Mouse (Mus musculus) MEL (cell line): ENCODE measurements at regions not wholly inside any gene's neighbourhood (a gene's known extent, or its start where the extent isn't known, plus 50 kb on each side); places are given as distances from the start of the nearest gene placed in this dataset.

Source experiments
- DNase-seq: peaks from one replicate; pipeline ENCODE4 v3.0.0; 2011; ENCODE audit warnings: low read depth, low spot score
- H3K27ac ChIP-seq: 2 replicates; pipeline ENCODE4 v1.5.1; 2012; ENCODE audit warnings: low read depth, mild to moderate bottlenecking, control low read depth, low read length, moderate library complexity; ENCODE audit not compliant: control insufficient read depth
- H3K27me3 ChIP-seq, 2 experiments: fragments of 150-350 bp in 1 of 2; sonication (generic) in 1 of 2; 2 replicates each; pipeline ENCODE4 v1.6.1; 2012; ENCODE audit warnings: low read length in 2 of 2, mild to moderate bottlenecking in 2 of 2, improper control_type of control experiment in 1 of 2, moderate library complexity in 1 of 2; ENCODE audit not compliant: insufficient read depth in 2 of 2, control insufficient read depth in 1 of 2
- H3K36me3 ChIP-seq, 2 experiments: 2 replicates each; pipeline ENCODE4 v1.6.1; 2012 to 2014; ENCODE audit warnings: low read length in 2 of 2, improper control_type of control experiment in 1 of 2, inconsistent platforms in 1 of 2, mild to moderate bottlenecking in 1 of 2; ENCODE audit not compliant: insufficient read depth in 2 of 2, control insufficient read depth in 1 of 2
- H3K4me1 ChIP-seq, 2 experiments: fragments of 150-350 bp in 1 of 2; sonication (generic) in 1 of 2; 2 replicates each; pipeline ENCODE4 v1.6.1; 2012; ENCODE audit warnings: low read length in 2 of 2, improper control_type of control experiment in 1 of 2, mild to moderate bottlenecking in 1 of 2; ENCODE audit not compliant: insufficient read depth in 2 of 2, control insufficient read depth in 1 of 2
- H3K4me3 ChIP-seq, 2 experiments: fragments of 150-350 bp in 1 of 2; sonication (generic) in 1 of 2; 2 replicates each; pipeline ENCODE4 v1.5.1; 2012; ENCODE audit warnings: low read depth in 2 of 2, low read length in 2 of 2, mild to moderate bottlenecking in 2 of 2, moderate library complexity in 2 of 2, control low read depth in 1 of 2, improper control_type of control experiment in 1 of 2; ENCODE audit not compliant: control insufficient read depth in 1 of 2, insufficient read depth in 1 of 2
- H3K79me2 ChIP-seq: 2 replicates; pipeline ENCODE4 v1.6.1; 2012; ENCODE audit warnings: mild to moderate bottlenecking, low read length, moderate library complexity; ENCODE audit not compliant: control insufficient read depth, poor library complexity, insufficient read depth
- H3K9ac ChIP-seq: 2 replicates; pipeline ENCODE4 v1.6.1; 2012; ENCODE audit warnings: low read depth, mild to moderate bottlenecking, control low read depth, low read length, moderate library complexity; ENCODE audit not compliant: control insufficient read depth, poor library complexity, severe bottlenecking
- H3K9me3 ChIP-seq: fragments of 150-350 bp; sonication (generic); replicated peaks from 2 replicates; pipeline ENCODE4 v1.6.1; 2012; ENCODE audit warnings: mild to moderate bottlenecking, low read length, improper control_type of control experiment, moderate library complexity; ENCODE audit not compliant: insufficient read depth
- BHLHE40 ChIP-seq: IDR thresholded peaks from 2 replicates; pipeline ENCODE4 v1.6.1; 2012; ENCODE audit warnings: low read depth, mild to moderate bottlenecking, inconsistent platforms, low read length, improper control_type of control experiment, borderline replicate concordance
- CHD2 ChIP-seq: IDR thresholded peaks from 2 replicates; pipeline ENCODE4 v1.6.1; 2011; ENCODE audit warnings: low read length, improper control_type of control experiment
- CTCF ChIP-seq, 3 experiments: IDR thresholded peaks in 2 of 3; conservative IDR thresholded peaks in 1 of 3; 2 replicates each; pipeline ENCODE4 v1.5.1; 2011 to 2012; ENCODE audit warnings: low read length in 3 of 3, low read depth in 2 of 3, mild to moderate bottlenecking in 2 of 3, improper control_type of control experiment in 1 of 3, inconsistent platforms in 1 of 3, mixed read lengths in 1 of 3, moderate library complexity in 1 of 3; ENCODE audit not compliant: control insufficient read depth in 1 of 3, insufficient read depth in 1 of 3, poor library complexity in 1 of 3, severe bottlenecking in 1 of 3
- ELF1 ChIP-seq: IDR thresholded peaks from 2 replicates; pipeline ENCODE4 v1.6.1; 2014; ENCODE audit warnings: low read depth, mild to moderate bottlenecking, inconsistent platforms, low read length, improper control_type of control experiment, moderate library complexity
- EP300 ChIP-seq, 2 experiments: IDR thresholded peaks; 2 replicates each; pipeline ENCODE4 v1.6.1; 2011; ENCODE audit warnings: improper control_type of control experiment in 2 of 2, low read length in 2 of 2, low read depth in 1 of 2, mild to moderate bottlenecking in 1 of 2
- ETS1 ChIP-seq: IDR thresholded peaks from 2 replicates; pipeline ENCODE4 v1.6.1; 2012; ENCODE audit warnings: low read depth, mild to moderate bottlenecking, inconsistent platforms, low read length, improper control_type of control experiment, moderate library complexity
- GATA1 ChIP-seq: IDR thresholded peaks from 2 replicates; pipeline ENCODE4 v1.6.1; 2011; ENCODE audit warnings: low read depth, low read length, improper control_type of control experiment
- MAX ChIP-seq: IDR thresholded peaks from 2 replicates; pipeline ENCODE4 v1.6.1; 2011; ENCODE audit warnings: low read length, improper control_type of control experiment
- MEF2A ChIP-seq: IDR thresholded peaks from 2 replicates; pipeline ENCODE4 v1.6.1; 2014; ENCODE audit warnings: low read depth, mild to moderate bottlenecking, inconsistent platforms, low read length, improper control_type of control experiment; ENCODE audit not compliant: poor library complexity, insufficient replicate concordance, severe bottlenecking; ENCODE audit errors: extremely low read depth
- MXI1 ChIP-seq: IDR thresholded peaks from 2 replicates; pipeline ENCODE4 v1.6.1; 2011; ENCODE audit warnings: mild to moderate bottlenecking, low read depth, low read length, improper control_type of control experiment
- POLR2A ChIP-seq, 2 experiments: IDR thresholded peaks; 2 replicates each; pipeline ENCODE4 v1.6.1; 2011 to 2012; ENCODE audit warnings: low read length in 2 of 2, mild to moderate bottlenecking in 2 of 2, control low read depth in 1 of 2, improper control_type of control experiment in 1 of 2, low read depth in 1 of 2, moderate library complexity in 1 of 2; ENCODE audit not compliant: control insufficient read depth in 1 of 2, insufficient read depth in 1 of 2, poor library complexity in 1 of 2
- POLR2AphosphoS5 ChIP-seq: IDR thresholded peaks from 2 replicates; pipeline ENCODE4 v1.6.1; 2012; ENCODE audit warnings: low read depth, borderline replicate concordance, mild to moderate bottlenecking, inconsistent platforms, low read length, moderate library complexity, mixed read lengths
- RAD21 ChIP-seq: IDR thresholded peaks from 2 replicates; pipeline ENCODE4 v1.6.1; 2011; ENCODE audit warnings: mild to moderate bottlenecking, low read depth, low read length, improper control_type of control experiment
- RCOR1 ChIP-seq: IDR thresholded peaks from 2 replicates; pipeline ENCODE4 v1.6.1; 2012; ENCODE audit warnings: low read depth, mild to moderate bottlenecking, inconsistent platforms, low read length, improper control_type of control experiment
- TAL1 ChIP-seq: IDR thresholded peaks from 2 replicates; pipeline ENCODE4 v1.6.1; 2012; ENCODE audit warnings: mild to moderate bottlenecking, inconsistent platforms, low read length, moderate library complexity, mixed read lengths
- TBP ChIP-seq: IDR thresholded peaks from 2 replicates; pipeline ENCODE4 v1.8.0; 2011; ENCODE audit warnings: low read depth, low read length, improper control_type of control experiment
- TCF12 ChIP-seq: IDR thresholded peaks from 2 replicates; pipeline ENCODE4 v1.6.1; 2014; ENCODE audit warnings: low read depth, mild to moderate bottlenecking, inconsistent platforms, low read length, improper control_type of control experiment, moderate library complexity
- USF1 ChIP-seq: IDR thresholded peaks from 2 replicates; pipeline ENCODE4 v1.6.1; 2014; ENCODE audit warnings: low read depth, mild to moderate bottlenecking, inconsistent platforms, low read length, improper control_type of control experiment, moderate library complexity
- ZC3H11A ChIP-seq: IDR thresholded peaks from 2 replicates; pipeline ENCODE4 v1.6.1; 2012; ENCODE audit warnings: low read depth, mild to moderate bottlenecking, inconsistent platforms, low read length, improper control_type of control experiment
- ZKSCAN1 ChIP-seq: IDR thresholded peaks from 2 replicates; pipeline ENCODE4 v1.6.1; 2012; ENCODE audit warnings: low read depth, mild to moderate bottlenecking, inconsistent platforms, low read length, improper control_type of control experiment, moderate library complexity
- ZMIZ1 ChIP-seq: IDR thresholded peaks from 2 replicates; pipeline ENCODE4 v1.6.1; 2012; ENCODE audit warnings: low read depth, mild to moderate bottlenecking, inconsistent platforms, low read length, improper control_type of control experiment, moderate library complexity
- ZNF384 ChIP-seq: IDR thresholded peaks from 2 replicates; pipeline ENCODE4 v1.6.1; 2012; ENCODE audit warnings: low read depth, mild to moderate bottlenecking, inconsistent platforms, low read length, improper control_type of control experiment

DNA sequence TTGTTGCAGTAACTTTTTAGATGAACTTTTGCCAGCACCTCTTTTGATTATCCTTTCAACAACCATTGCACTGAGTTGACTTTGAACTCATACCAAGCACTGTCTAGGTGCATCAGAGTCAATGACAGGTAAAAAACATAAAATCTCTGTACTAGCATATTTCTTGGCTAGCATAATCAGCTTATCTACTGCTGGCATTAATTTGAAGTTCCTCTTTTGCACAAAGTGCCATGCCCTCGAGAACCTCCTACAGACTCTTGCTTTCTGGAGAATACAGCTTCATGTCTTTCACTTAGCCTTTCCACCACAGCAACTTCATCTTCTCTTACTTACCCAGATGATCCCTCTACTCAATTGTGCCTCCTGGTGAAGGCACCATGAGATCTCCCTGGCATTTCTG lies 85.3 kb upstream of the Il6 start:
- peaks cover 0 to 2% of the 10 kb centered on the region in 2 experiments; a peak in 1 of 4 replicates for H3K36me3 ChIP-seq
- peaks cover 0 to 10% of the 10 kb centered on the region in 2 experiments; a peak in 2 of 4 replicates for H3K4me1 ChIP-seq
- TF ChIP-seq USF1 (no peak), ETS1 (0 out of 2 replicates have a peak, but pooled peaks have one; percentile 21), RCOR1 (peak; percentile 93), GATA1 (peak; percentile 77; the same call in 1 of the 2 replicates), EP300 (IDR thresholded peaks at IDR 0.05; ENCODE audit: low read depth in 1 of 2, low read length in 2 of 2) (peak; percentile 58 to 78), TCF12 (peak; percentile 52), ZNF384 (no peak)
- H3K79me2 ChIP-seq: no peaks in the 10 kb centered on the region
- H3K27me3 ChIP-seq: 0 out of 4 replicates have a peak, but pooled peaks cover 0 to under 1% of the 10 kb centered on the region in 2 experiments
- DNase-seq: peak; percentile 57
- no peak overlapping the region for H3K27ac ChIP-seq
- no peak overlapping the region for H3K9ac ChIP-seq
- H3K4me3 ChIP-seq: no peak overlapping the region
- H3K9me3 ChIP-seq: no peaks in the 10 kb centered on the region

DNA sequence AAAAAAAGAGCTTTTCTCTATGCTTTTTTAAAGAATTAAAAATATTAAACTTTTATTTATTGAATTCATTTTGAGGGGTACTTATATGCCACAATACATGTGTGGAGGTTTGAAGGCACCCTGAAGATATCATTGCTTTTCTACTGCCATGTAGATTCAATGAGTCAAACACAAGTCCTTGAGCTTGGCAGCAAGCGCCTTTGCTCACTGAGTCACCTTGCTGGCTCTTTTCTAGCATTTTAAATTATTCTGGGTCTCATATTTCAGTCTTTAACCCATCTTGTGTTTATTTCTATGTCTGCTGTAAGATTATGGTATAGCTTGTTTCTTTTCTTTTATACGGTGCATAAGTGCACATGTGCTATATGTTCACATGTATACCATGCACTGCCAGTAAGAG lies 83.5 kb upstream of the Il6 start:
- no peak for DNase-seq
- Histone ChIP-seq H3K36me3 (peaks cover 0 to 2% of the 10 kb centered on the region in 2 experiments; a peak in 1 of 4 replicates), H3K27me3 (peaks cover 0 to 6% of the 10 kb centered on the region in 2 experiments; a peak in 3 of 4 replicates), H3K27ac (no peak overlapping the region), H3K4me1 (peaks cover 0 to 10% of the 10 kb centered on the region in 2 experiments; a peak in 2 of 4 replicates), H3K9ac (no peak overlapping the region), H3K9me3 (no peaks in the 10 kb centered on the region), H3K4me3 (no peak overlapping the region), H3K79me2 (no peaks in the 10 kb centered on the region)
- no peak for TF ChIP-seq MAX
- no peak for TF ChIP-seq ZMIZ1
- no peak for TF ChIP-seq CTCF (IDR thresholded peaks at IDR 0.05 in 2 of 3, conservative IDR thresholded peaks at IDR 0.05 in 1 of 3; ENCODE audit: control insufficient read depth in 1 of 3, insufficient read depth in 1 of 3, low read depth in 2 of 3, low read length in 3 of 3, poor library complexity in 1 of 3, severe bottlenecking in 1 of 3)
- no peak for TF ChIP-seq BHLHE40
- no peak for TF ChIP-seq POLR2AphosphoS5
- no peak for TF ChIP-seq MXI1
- no peak for TF ChIP-seq ELF1
- TF ChIP-seq POLR2A (IDR thresholded peaks at IDR 0.05; ENCODE audit: control insufficient read depth in 1 of 2, insufficient read depth in 1 of 2, low read depth in 1 of 2, low read length in 2 of 2, poor library complexity in 1 of 2): no peak
- TF ChIP-seq TAL1: no peak
- no peak for TF ChIP-seq TBP
- no peak for TF ChIP-seq RAD21
- no peak for TF ChIP-seq ETS1
- TF ChIP-seq MEF2A: no peak
- no peak for TF ChIP-seq ZC3H11A
- TF ChIP-seq CHD2: no peak
- TF ChIP-seq ZKSCAN1: no peak
